Mouse (Mus musculus) embryo, embryonic 11.5 days (tissue): Measurements from ENCODE around the gene Cyp2d11.
"Not testable (repeated sequence)": the region's sequence is repeated elsewhere in the genome, so short reads cannot be mapped to it uniquely, and the experiment has no call there.

Experiments used
- DNase-seq: peaks from one replicate; pipeline ENCODE4 v3.0.0-alpha.2; 2012; ENCODE audit warnings: low read depth, low spot score

The Cyp2d11 gene

GRCm38 (mm10) chr15:82393922-82394321 lies at the start of gene Cyp2d11:
Gene Cyp2d11, minus strand, starts transcription at chr15:82394022.
- not testable (repeated sequence) for DNase-seq

- no peak for DNase-seq
These were observed 44.3 kb upstream of the Cyp2d11 start for GRCm38 (mm10) chr15:82437975-82438617.

- no peak for DNase-seq
These were observed 41.8 kb upstream of the Cyp2d11 start for GRCm38 (mm10) chr15:82435606-82436005.

GRCm38 (mm10) chr15:82435011-82435410 lies 41.2 kb upstream of the Cyp2d11 start:
- DNase-seq = no peak

- DNase-seq = no peak
These were observed 40.7 kb upstream of the Cyp2d11 start for GRCm38 (mm10) chr15:82434541-82434940.

GRCm38 (mm10) chr15:82433621-82434020 lies 39.8 kb upstream of the Cyp2d11 start:
- DNase-seq = no peak

- DNase-seq = no peak
These were observed 39.3 kb upstream of the Cyp2d11 start, which contains the start of gene Cyp2d9 for GRCm38 (mm10) chr15:82433137-82433536. Gene Cyp2d9, plus strand, starts transcription at chr15:82433437.

- no peak for DNase-seq
These were observed 29.6 kb upstream of the Cyp2d11 start for GRCm38 (mm10) chr15:82423471-82423870.

- DNase-seq = no peak
These were observed 29.1 kb upstream of the Cyp2d11 start for GRCm38 (mm10) chr15:82422935-82423334.

- no peak for DNase-seq
These were observed 24.8 kb upstream of the Cyp2d11 start for GRCm38 (mm10) chr15:82418616-82419015.

GRCm38 (mm10) chr15:82416797-82417789 lies 23.3 kb upstream of the Cyp2d11 start:
- DNase-seq = peak; percentile 41

- DNase-seq = no peak
These were observed 13.7 kb upstream of the Cyp2d11 start for GRCm38 (mm10) chr15:82407536-82407935.

GRCm38 (mm10) chr15:82406981-82407380 lies 13.2 kb upstream of the Cyp2d11 start, which contains the start of gene Cyp2d10:
Gene Cyp2d10, minus strand, starts transcription at chr15:82407195.
- no peak for DNase-seq

GRCm38 (mm10) chr15:82404163-82404562 lies 10.3 kb upstream of the Cyp2d11 start:
- DNase-seq = no peak

GRCm38 (mm10) chr15:82403606-82404005 lies 9.8 kb upstream of the Cyp2d11 start:
- no peak for DNase-seq

GRCm38 (mm10) chr15:82402741-82403140 lies 8.9 kb upstream of the Cyp2d11 start:
- DNase-seq = no peak

- DNase-seq = no peak
These were observed 8.3 kb upstream of the Cyp2d11 start for GRCm38 (mm10) chr15:82402106-82402505.

GRCm38 (mm10) chr15:82401516-82401915 lies 7.7 kb upstream of the Cyp2d11 start:
- DNase-seq = no peak

GRCm38 (mm10) chr15:82395955-82396354 lies 2.1 kb upstream of the Cyp2d11 start:
- DNase-seq = not testable (repeated sequence)

- not testable (repeated sequence) for DNase-seq
These were observed 3.9 kb downstream of the Cyp2d11 start for GRCm38 (mm10) chr15:82389916-82390315.

GRCm38 (mm10) chr15:82385729-82386128 lies 8.1 kb downstream of the Cyp2d11 start:
- DNase-seq = no peak

GRCm38 (mm10) chr15:82382441-82382840 lies 11.4 kb downstream of the Cyp2d11 start:
- no peak for DNase-seq
